Mouse (Mus musculus) cerebellum, adult (tissue): Measurements from ENCODE around the gene Macf1.

ENCODE experiments used
- ATAC-seq: cut with Nextera tagmentation; 2 replicates; pipeline ENCODE4 v1.9.2; 2017; ENCODE audit warnings: mild to moderate bottlenecking, moderate library complexity, mixed read lengths; ENCODE audit not compliant: insufficient number of reproducible peaks, low FRiP score, low TSS enrichment

The Macf1 gene

GRCm38 (mm10) chr4:123684260-123684659, at the start of gene Macf1:
Gene Macf1 (minus strand): TSS chr4:123684360.
- no peak for ATAC-seq

DNA sequence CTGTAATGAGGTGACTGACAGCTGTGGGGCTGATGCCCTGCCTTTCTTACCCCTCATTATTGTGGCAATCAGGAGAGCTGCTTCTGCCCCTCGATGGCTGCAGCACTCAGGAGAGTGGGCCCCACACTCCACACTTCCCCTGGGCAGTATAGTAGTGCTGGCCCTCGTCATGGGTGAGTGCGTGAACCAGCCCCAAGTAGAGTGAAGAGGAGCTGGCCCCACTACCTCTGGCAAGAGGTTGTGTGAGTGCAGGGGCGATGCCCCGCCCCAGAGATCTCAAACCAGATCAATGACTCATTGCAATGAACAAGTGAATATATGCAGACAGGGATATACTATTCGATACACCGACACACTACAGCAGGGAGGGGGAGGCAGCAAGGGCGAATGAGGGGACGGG, 49.4 kb upstream of the Macf1 start:
- ATAC-seq, result no peak

GRCm38 (mm10) chr4:123732921-123733320, 48.8 kb upstream of the Macf1 start:
- no peak for ATAC-seq

GRCm38 (mm10) chr4:123732163-123732910, 48.2 kb upstream of the Macf1 start:
- ATAC-seq, result peak; percentile 89

DNA sequence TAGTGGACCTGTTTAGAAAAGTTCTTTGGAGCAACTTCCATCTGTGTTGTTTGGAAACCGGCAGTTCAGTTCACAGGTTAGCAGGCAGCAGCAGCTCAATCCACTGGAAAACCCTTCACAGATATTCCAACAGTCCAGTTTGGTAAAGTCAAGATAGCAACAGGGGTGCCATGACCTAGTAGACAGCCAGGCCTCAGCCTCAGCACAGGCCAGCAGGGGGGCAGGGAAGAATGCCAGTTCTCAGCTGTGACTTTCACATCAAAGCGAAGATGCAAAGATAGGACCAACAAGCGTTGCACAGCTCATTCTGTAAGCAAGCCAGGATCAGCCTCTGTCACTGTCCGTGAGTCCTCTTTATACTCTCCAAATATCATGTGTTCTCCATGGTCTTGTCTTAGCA, 37.6 kb upstream of the Macf1 start:
- ATAC-seq, result no peak

DNA sequence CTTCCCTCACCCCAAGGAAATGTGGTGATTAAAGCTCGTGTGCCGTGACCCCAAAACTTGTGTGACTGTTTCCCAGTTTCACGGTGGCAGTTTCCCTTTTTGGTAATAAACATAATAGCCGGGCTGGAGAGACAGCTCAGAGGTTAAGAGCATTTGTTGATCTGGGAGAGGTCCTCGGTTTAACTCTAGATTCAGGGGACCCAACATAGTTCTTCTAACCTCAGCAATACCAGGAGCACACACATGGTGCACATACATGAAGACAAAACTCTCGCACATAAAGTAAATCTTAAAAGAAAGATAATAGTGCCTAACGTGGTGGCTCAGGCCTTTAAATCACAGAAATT, 34.2 kb upstream of the Macf1 start:
- ATAC-seq, result no peak

DNA sequence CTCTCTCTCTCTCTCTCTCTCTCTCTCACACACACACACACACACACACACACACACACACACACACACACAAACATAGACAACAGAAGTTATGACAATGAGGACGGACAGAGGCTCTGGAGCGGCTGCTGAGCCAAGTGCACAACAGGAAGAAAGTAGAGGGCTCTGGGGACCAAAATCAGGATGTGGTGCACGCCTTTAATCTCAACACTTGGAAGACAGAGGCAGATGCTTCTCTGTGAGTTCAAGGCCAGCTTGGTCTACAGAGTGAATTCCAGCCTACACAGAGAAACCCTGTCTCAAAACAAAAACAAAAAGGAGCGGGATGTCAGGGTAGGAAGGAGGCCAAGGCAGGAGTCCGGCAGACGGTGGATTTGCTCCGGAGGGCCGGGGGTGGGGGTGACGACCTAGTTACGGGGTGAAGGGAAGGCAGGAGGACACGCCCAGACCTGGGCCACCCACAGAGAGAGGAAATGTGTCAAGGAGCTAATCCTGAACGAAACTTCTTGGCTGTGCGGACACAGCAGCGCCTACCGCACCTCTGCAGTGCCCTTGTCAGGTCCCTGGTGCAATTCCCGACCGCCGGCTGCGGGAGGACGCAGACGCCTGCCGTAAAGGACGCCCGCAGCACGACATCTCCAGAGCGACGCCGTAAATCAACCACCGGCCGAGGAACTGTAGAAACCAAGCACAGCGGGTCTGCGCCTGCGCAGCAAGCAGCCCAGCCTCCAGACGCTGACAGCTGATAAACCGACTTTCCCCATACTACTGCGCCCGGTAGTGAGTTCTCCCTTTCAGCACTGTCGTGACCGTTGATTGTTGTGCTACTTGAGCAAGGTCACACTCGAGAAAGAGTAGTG, 33.6 kb upstream of the Macf1 start, which contains the start of gene Ndufs5:
Gene Ndufs5 (minus strand): TSS at position 629 of the 860 bp plus-strand sequence.
- ATAC-seq, result peak; percentile 96

DNA sequence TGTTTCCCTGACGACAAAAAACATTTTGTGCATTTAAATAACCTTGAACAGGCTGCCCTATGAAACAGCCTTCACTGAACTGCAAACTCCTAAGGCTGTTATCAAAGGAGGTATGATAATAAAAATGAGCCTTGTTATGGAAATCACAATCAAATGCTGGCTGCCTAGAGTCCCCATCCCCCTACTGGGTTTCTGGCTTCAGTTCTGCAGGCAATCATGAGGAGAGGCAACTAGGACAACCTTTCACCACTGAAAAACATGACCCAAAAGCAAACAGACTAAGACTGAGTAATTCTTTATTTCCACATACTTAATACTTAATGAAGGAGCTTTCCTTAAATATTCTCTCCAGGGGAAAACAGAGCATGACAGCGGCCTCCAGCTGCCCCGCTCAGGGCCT, 28.3 kb upstream of the Macf1 start:
- ATAC-seq, result no peak

- ATAC-seq, result no peak
Observed at GRCm38 (mm10) chr4:123707340-123707739, 23.2 kb upstream of the Macf1 start.

DNA sequence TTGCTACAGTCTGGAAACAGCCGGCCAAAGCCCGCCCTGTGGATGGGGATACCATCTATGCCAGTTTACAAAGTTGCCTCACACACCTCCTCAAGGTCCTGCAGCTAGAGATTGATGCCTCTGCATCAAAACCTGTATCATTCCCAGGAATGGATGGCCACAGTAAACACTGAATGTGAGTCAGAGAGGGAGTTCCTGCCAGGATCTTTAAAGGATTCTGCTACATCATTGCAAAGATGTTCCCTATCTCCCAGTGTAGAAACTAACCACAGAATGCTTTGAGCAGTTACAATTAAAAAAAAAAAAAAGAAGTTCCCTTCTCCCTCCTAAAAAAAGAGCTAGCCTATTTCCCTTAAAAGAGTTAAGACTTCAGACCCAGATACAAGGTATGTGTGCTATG, 21.2 kb upstream of the Macf1 start:
- no peak for ATAC-seq

DNA sequence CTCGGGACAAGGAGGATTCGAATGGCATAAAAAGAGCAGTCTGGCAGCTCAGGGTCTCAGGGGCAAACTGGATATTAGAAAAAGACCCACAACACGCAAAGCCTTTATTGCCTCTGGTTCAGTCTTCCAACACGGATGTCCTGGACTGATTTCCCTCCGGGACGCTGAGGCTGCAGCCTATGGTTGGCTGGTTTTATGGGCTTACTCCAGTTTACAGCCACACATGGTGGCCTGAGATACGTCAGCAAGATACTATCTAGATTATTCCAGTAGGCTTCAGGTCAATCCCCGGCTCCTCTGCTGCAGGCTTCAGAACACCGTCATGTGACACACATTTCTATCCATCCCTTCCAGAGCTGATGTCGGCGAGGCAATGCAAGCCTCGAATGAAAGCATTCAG, 9.2 kb upstream of the Macf1 start:
- ATAC-seq, result no peak

DNA sequence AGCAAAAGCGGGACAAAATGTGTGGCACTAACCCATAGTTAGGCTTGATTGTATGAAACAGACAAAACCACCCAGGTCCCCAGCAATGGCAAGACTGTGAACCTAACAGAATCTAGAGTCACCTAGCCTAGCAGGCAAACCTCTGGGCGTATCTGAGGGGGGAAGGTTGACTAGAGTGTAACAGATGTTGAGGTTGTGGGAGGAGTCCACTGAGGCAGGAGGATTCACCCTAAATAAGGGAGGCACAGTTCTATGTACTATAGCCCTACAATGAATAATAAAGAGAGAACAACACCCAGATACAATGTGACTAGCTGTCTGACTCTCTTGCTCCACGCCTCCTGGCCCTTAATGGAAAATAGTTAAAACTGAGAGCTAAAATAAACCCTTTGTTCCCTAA, 7.9 kb upstream of the Macf1 start:
- ATAC-seq, result no peak

- ATAC-seq, result no peak
Observed at GRCm38 (mm10) chr4:123690311-123690710, 6.2 kb upstream of the Macf1 start.

DNA sequence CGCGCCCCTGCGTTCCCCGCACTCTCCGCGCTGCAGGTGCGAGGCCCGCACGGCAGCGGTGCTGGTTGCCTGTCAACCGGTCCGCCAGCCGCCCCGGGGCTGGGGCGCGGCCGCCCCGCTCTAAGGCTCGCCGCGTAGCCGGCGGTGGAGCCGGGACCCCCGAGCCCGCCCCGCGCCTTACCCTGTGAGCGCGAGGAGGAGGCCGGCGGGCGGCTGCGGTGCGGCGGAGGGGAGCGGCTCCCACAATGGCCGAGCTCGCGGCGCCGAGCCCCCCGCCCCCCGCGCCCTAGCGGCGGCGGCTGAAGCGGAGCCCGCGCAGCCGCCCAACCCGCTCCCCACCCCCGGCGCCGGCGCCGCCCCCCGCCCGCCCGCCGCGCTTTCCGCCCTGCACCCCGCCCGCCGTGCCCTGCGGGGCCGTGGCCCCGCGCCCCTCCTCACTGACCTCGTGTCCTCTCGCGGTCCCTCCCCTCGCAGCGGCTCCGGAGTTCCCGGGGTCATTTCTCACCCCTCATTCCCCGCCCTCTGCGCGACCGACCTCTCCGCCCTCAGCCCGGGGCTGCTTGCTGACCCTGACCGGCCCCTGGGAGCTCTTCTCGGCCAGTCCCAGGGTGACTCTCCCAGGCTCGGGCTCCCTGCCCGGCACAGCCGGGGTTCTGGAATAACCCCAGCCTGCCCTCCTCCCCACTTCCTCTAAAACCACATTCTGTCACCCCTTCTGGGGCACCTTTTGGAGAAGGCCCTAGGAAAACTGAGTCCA, 3.0 kb upstream of the Macf1 start:
- peak; percentile 28; the same call in 1 of the 2 replicates for ATAC-seq

- peak; percentile 18; the same call in 1 of the 2 replicates for ATAC-seq
Observed at GRCm38 (mm10) chr4:123686368-123687024, 2.3 kb upstream of the Macf1 start.

- peak; percentile 73 for ATAC-seq
Observed at GRCm38 (mm10) chr4:123685506-123686242, 1.5 kb upstream of the Macf1 start.

DNA sequence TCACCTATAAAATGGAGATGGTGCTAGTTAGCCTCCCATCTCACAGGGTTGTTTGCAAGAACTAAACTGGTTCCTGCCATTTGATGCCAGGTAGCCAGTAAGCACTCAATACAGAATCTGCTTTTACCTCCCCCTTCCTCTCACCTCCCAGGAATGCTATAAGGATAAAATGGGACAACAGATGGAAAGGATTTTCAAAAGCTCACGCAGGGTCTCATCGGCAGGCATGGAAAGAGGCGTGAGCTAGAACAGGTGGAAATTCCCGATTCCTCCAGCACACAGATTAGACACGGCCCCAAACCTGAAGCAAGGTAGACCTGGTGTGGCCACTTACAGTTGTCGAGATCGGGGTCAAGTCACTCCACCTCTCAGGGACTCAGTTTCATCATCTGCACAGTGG, 886 bp upstream of the Macf1 start:
- ATAC-seq, result no peak; the same call in 1 of the 2 replicates

GRCm38 (mm10) chr4:123682291-123682690, 1.9 kb downstream of the Macf1 start:
- no peak for ATAC-seq

GRCm38 (mm10) chr4:123680962-123681361, 3.2 kb downstream of the Macf1 start:
- no peak for ATAC-seq
